Mouse (Mus musculus) lung, postnatal 36 days (tissue): ENCODE data around the gene Gm3880.
"Not testable (repeated sequence)": the region's sequence is repeated elsewhere in the genome, so short reads cannot be mapped to it uniquely, and the experiment has no call there.

Experiments used
- DNase-seq: peaks from one replicate; pipeline ENCODE4 v3.0.0; 2022; ENCODE audit warnings: mixed read lengths

The Gm3880 gene

GRCm38 (mm10) chrX:102686872-102687271, at the start of gene Gm3880:
Gene Gm3880, minus strand, starts transcription at chrX:102686972.
- not testable (repeated sequence) for DNase-seq

- not testable (repeated sequence) for DNase-seq
Measured at GRCm38 (mm10) chrX:102724226-102724625, 37.5 kb upstream of the Gm3880 start.

- not testable (repeated sequence) for DNase-seq
Measured at GRCm38 (mm10) chrX:102707535-102707934, 20.8 kb upstream of the Gm3880 start, which contains the start of the genes Gm9112 and Dmrtc1b. Gene Gm9112, minus strand, starts transcription at chrX:102707635. Gene Dmrtc1b, plus strand, starts transcription at chrX:102707865.

GRCm38 (mm10) chrX:102700636-102701035, 13.9 kb upstream of the Gm3880 start:
- DNase-seq, result not testable (repeated sequence)

GRCm38 (mm10) chrX:102689252-102689651, 2.5 kb upstream of the Gm3880 start:
- DNase-seq, result peak; percentile 37

GRCm38 (mm10) chrX:102684706-102685105, 2.1 kb downstream of the Gm3880 start:
- DNase-seq, result not testable (repeated sequence)

GRCm38 (mm10) chrX:102666641-102667040, 20.1 kb downstream of the Gm3880 start:
- DNase-seq, result no peak

- peak; percentile 54 for DNase-seq
Measured at GRCm38 (mm10) chrX:102660712-102661111, 26.1 kb downstream of the Gm3880 start.

- DNase-seq, result no peak
Measured at GRCm38 (mm10) chrX:102645691-102646090, 41.1 kb downstream of the Gm3880 start.

GRCm38 (mm10) chrX:102645146-102645545, 41.6 kb downstream of the Gm3880 start:
- DNase-seq, result peak; percentile 3

- DNase-seq, result no peak
Measured at GRCm38 (mm10) chrX:102644573-102644951, 42.2 kb downstream of the Gm3880 start.

GRCm38 (mm10) chrX:102643823-102644572, 42.8 kb downstream of the Gm3880 start, which contains the start of gene Phka1:
Gene Phka1, minus strand, starts transcription at chrX:102644246.
- DNase-seq, result peak; percentile 88
